In genomic region chr11:60141285-60141608, GRCm38 (mm10) we compare ENCODE assay signal across 8 mouse cellular contexts. TPM values are rescaled to one million over a fixed set of nuclear protein-coding genes. Genes with fewer than 3 reads are reported as not detected.
A peak's percentile ranks its signal among the peaks of the same experiment; 100 is the strongest.
DNase-seq lines count a peak whose midpoint lies in the region; ATAC-seq and TF ChIP-seq lines count a peak whose summit lies in the region.

No protein-coding gene starts in this region.

- peaks cover 37% of the 10 kb centered on the region for H3K36me3 ChIP-seq in heart, embryonic 13.5 days
- H3K36me3 ChIP-seq in forebrain, embryonic 15.5 days = 0 out of 2 replicates have a peak, but pooled peaks cover 11% of the 10 kb centered on the region
- no peaks in the 10 kb centered on the region for H3K36me3 ChIP-seq in liver, postnatal 0 days (replicated peaks; ENCODE audit: insufficient read depth, low read length)

- intact Hi-C loops in heart, postnatal 14 days (cut with DNase I) = no loop called here

- peaks cover 86% of the 10 kb centered on the region for H3K4me1 ChIP-seq in heart, embryonic 13.5 days
- peaks cover 53% of the 10 kb centered on the region for H3K4me1 ChIP-seq in forebrain, embryonic 15.5 days
- peaks cover 33% of the 10 kb centered on the region for H3K4me1 ChIP-seq in liver, postnatal 0 days (ENCODE audit: insufficient read depth)

- TF ChIP-seq CTCF in liver, postnatal 0 days (IDR thresholded peaks at IDR 0.05; ENCODE audit: low read depth) = no peak

- 12% methylated on average over 7 of the region's 7 CpGs for WGBS in heart, embryonic 13.5 days
- 1% methylated on average over 7 of the region's 7 CpGs for WGBS in forebrain, embryonic 15.5 days
- WGBS in liver, postnatal 0 days (ENCODE audit: insufficient replicate concordance) = 52% methylated on average over 7 of the region's 7 CpGs

- no peak for DNase-seq in heart, postnatal 14 days
- peak; percentile 49 for DNase-seq in Muller cell, postnatal 12 days (ENCODE audit: inconsistent ontology term)
- no peak for DNase-seq in liver, postnatal 0 days
- no peak for DNase-seq in embryo, embryonic 10.5 days (ENCODE audit: low spot score)
- no peak for DNase-seq in urinary bladder, postnatal 25 days (ENCODE audit: low spot score)

- no peak for ATAC-seq in heart, embryonic 13.5 days (ENCODE audit: extremely low read depth, insufficient number of reproducible peaks, low FRiP score, low TSS enrichment)
- ATAC-seq in forebrain, embryonic 15.5 days (replicated peaks) = 0 out of 2 replicates have a peak, but pooled peaks have one; percentile 3
- no peak for ATAC-seq in liver, postnatal 0 days
- ATAC-seq in monocyte, adult 5-6 weeks (replicated peaks; ENCODE audit: insufficient number of reproducible peaks, low FRiP score, low TSS enrichment, poor library complexity, severe bottlenecking) = no peak

- H3K27ac ChIP-seq in heart, embryonic 13.5 days (replicated peaks) = peak overlapping the region; percentile 37
- peak overlapping the region; percentile 65 for H3K27ac ChIP-seq in forebrain, embryonic 15.5 days (replicated peaks)
- H3K27ac ChIP-seq in liver, postnatal 0 days (ENCODE audit: low read depth) = no peak overlapping the region

- peak overlapping the region; percentile 87 for H3K4me2 ChIP-seq in heart, embryonic 13.5 days
- H3K4me2 ChIP-seq in forebrain, embryonic 15.5 days (replicated peaks) = peak overlapping the region; percentile 92
- H3K4me2 ChIP-seq in liver, postnatal 0 days (ENCODE audit: low read depth, low read length) = peak overlapping the region; percentile 26; the same call in 1 of the 2 replicates

- peak overlapping the region; percentile 87 for H3K9ac ChIP-seq in heart, embryonic 13.5 days
- H3K9ac ChIP-seq in forebrain, embryonic 15.5 days (replicated peaks) = peak overlapping the region; percentile 64
- no peak overlapping the region for H3K9ac ChIP-seq in liver, postnatal 0 days (replicated peaks)

- no peaks in the 10 kb centered on the region for H3K9me3 ChIP-seq in heart, embryonic 13.5 days
- no peaks in the 10 kb centered on the region for H3K9me3 ChIP-seq in forebrain, embryonic 15.5 days
- H3K9me3 ChIP-seq in liver, postnatal 0 days (ENCODE audit: low read length) = no peaks in the 10 kb centered on the region

- H3K4me3 ChIP-seq in heart, embryonic 13.5 days = peak overlapping the region; percentile 68
- H3K4me3 ChIP-seq in forebrain, embryonic 15.5 days = peak overlapping the region; percentile 88
- H3K4me3 ChIP-seq in liver, postnatal 0 days (ENCODE audit: low read depth, low read length) = no peak overlapping the region

- H3K27me3 ChIP-seq in heart, embryonic 13.5 days (replicated peaks) = no peaks in the 10 kb centered on the region
- H3K27me3 ChIP-seq in forebrain, embryonic 15.5 days = no peaks in the 10 kb centered on the region
- peaks cover 5% of the 10 kb centered on the region; the same call in 1 of the 2 replicates for H3K27me3 ChIP-seq in liver, postnatal 0 days (ENCODE audit: insufficient read depth, low read length)

- no peak for TF ChIP-seq EP300 in liver, postnatal 0 days (IDR thresholded peaks at IDR 0.05; ENCODE audit: low read depth)

RNA-seq across cellular contexts. Expression of gene Rai1, which starts 36.4 kb away (rescaled TPM):
- 16.1 and 18.2 TPM in 2 replicates for polyA plus RNA-seq in heart, embryonic 13.5 days (2015; fragmentation: Nextera tagmentation; extraction: Ambion mirVana)
- 10 to 100 TPM; 32.6 to 33.1 TPM for total RNA-seq in heart, postnatal 14 days (2021)
- polyA plus RNA-seq in forebrain, embryonic 15.5 days (2015; fragmentation: Nextera tagmentation; extraction: Ambion mirVana) = 31.9 and 34.2 TPM in 2 replicates
- 3.8 and 4.4 TPM in 2 replicates for polyA plus RNA-seq in liver, postnatal 0 days (2015; fragmentation: Nextera tagmentation; extraction: Ambion mirVana)
- total RNA-seq in monocyte, adult 5-6 weeks (2017) = 4.6 to 18.1 TPM (median 10.3 TPM) in 3 replicates

Comparison
In these comparisons a context has a peak if more than half of its experiments do, and no peak if none do; other contexts are left out.
1. H3K4me2 ChIP-seq: peak in every context shown above with its lines; median percentile 92 in forebrain, embryonic 15.5 days; 87 in heart, embryonic 13.5 days; 26 in liver, postnatal 0 days.